Mouse (Mus musculus) ES-Bruce4 (cell line): Measurements from ENCODE around the gene Wwc2.

Experiments
- CTCF ChIP-seq: IDR thresholded peaks from one replicate; pipeline ENCODE4 v1.8.1; 2011; ENCODE audit warnings: low read depth, low read length
- POLR2A ChIP-seq: IDR thresholded peaks from one replicate; pipeline ENCODE4 v1.8.1; 2011; ENCODE audit warnings: low read length; ENCODE audit not compliant: insufficient read depth

DNA sequence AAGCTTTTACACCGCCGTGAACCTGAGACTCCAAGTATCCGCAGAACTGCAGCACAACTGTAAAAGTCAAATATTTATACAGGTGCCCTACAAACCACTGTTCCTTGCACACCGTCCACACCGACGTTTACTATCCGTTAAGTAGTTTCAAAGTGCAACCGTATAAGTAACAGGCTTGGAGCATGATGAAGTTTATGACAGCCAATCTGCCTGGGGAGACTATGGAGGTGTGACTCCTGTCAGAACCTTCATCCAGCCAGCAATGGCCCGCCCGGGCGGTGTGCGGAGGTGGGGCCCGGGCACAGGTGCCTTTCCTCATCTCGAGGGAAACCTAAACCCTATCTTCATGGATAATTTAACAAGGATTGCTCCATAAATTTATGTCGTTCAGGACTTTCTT is 2.6 kb downstream of the Wwc2 start:
- no peak for TF ChIP-seq CTCF
- no peak for TF ChIP-seq POLR2A
